Mouse (Mus musculus): ENCODE data around the gene Pard3b.

- TF ChIP-seq CTCF (IDR thresholded peaks at IDR 0.05; ENCODE audit: extremely low read depth, insufficient read depth, insufficient read length, insufficient replicate concordance) = no peak
- no peak for TF ChIP-seq POLR2A (IDR thresholded peaks at IDR 0.05; ENCODE audit: low read depth, low read length)
Observed at GRCm38 (mm10) chr1:61649964-61650363, 11.3 kb downstream of the Pard3b start.

Data from spleen, adult 2 months (tissue).